In the genomic region with DNA sequence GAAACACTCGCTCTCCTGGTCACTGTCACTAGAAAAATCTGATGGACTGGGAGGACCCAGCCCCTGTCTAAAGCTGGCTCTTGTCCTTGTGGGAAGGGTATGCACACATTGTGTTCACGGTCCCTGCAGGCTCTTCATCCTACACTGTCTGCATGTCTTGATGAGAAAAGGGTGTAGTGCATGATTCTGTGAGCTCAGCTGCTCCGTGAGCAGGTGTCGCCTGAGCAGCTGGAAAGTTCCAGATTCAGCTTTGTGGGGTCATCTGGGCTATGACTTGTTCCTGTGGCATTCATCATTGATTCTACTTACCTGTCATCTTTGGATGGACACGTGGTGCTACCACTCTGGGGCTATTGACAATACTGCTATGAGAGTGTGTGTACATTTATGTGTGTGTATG, we compare ENCODE assay signal across 35 mouse cellular contexts.
"Had no signal": no experiment of that assay in that cellular context is flagged by ENCODE, and none has a peak within 500 bp of the region (broad histone marks: within the 10 kb centered on the region; RNA-seq: fewer than 3 reads in every experiment).

No protein-coding gene starts in this region.

- ATAC-seq: hindbrain, embryonic 16.5 days; hindbrain, postnatal 0 days; inflammation-experienced regulatory T-cells, adult 6 months; intestine, embryonic 15.5 days; intestine, embryonic 16.5 days; intestine, postnatal 0 days had no signal

- H3K27me3 ChIP-seq: heart, embryonic 12.5 days; heart, embryonic 13.5 days; heart, embryonic 15.5 days; hindbrain, embryonic 12.5 days; hindbrain, embryonic 13.5 days; hindbrain, embryonic 15.5 days; intestine, embryonic 15.5 days; kidney, embryonic 15.5 days had no signal

- DNase-seq: heart, postnatal 10 days; heart, postnatal 14 days; heart, postnatal 36 days; heart, postnatal 4 days; kidney, adult 11 months; kidney, adult 18-20 months; kidney, adult 2 months; kidney, adult 8-10 months; kidney, adult 9 months; kidney, postnatal 10 days; kidney, postnatal 14 days; kidney, postnatal 25 days; kidney, postnatal 36 days; kidney, postnatal 4 days; layer of hippocampus, adult 9-11 months; layer of hippocampus, postnatal 36 days had no signal

- H3K9me3 ChIP-seq: heart, embryonic 10.5 days; heart, embryonic 12.5 days; heart, embryonic 13.5 days; heart, embryonic 15.5 days; hindbrain, embryonic 10.5 days; hindbrain, embryonic 12.5 days; hindbrain, embryonic 13.5 days; hindbrain, embryonic 15.5 days; intestine, embryonic 15.5 days; kidney, embryonic 15.5 days had no signal

- H3K36me3 ChIP-seq: hindbrain, embryonic 12.5 days; hindbrain, embryonic 13.5 days; hindbrain, embryonic 15.5 days had no signal

- H3K4me2 ChIP-seq: heart, embryonic 11.5 days; heart, embryonic 12.5 days; heart, embryonic 13.5 days; heart, embryonic 15.5 days; hindbrain, embryonic 12.5 days; hindbrain, embryonic 13.5 days; hindbrain, embryonic 14.5 days; hindbrain, embryonic 15.5 days; intestine, embryonic 15.5 days; kidney, embryonic 15.5 days had no signal

- H3K27ac ChIP-seq: heart, embryonic 10.5 days; heart, embryonic 13.5 days; heart, embryonic 15.5 days; hindbrain, embryonic 10.5 days; hindbrain, embryonic 12.5 days; hindbrain, embryonic 13.5 days; hindbrain, embryonic 14.5 days; hindbrain, embryonic 15.5 days; hindbrain, postnatal 0 days; intestine, embryonic 15.5 days; kidney, embryonic 15.5 days; kidney, postnatal 0 days; layer of hippocampus, adult 2 months had no signal

- H3K4me1 ChIP-seq: heart, embryonic 12.5 days; heart, embryonic 13.5 days; heart, embryonic 15.5 days; hindbrain, embryonic 10.5 days; hindbrain, embryonic 12.5 days; hindbrain, embryonic 13.5 days; hindbrain, embryonic 15.5 days had no signal

- H3K9ac ChIP-seq: heart, embryonic 12.5 days; heart, embryonic 13.5 days; heart, embryonic 15.5 days; hindbrain, embryonic 12.5 days; hindbrain, embryonic 13.5 days; hindbrain, embryonic 14.5 days; hindbrain, embryonic 15.5 days; intestine, embryonic 15.5 days; kidney, embryonic 15.5 days had no signal

- H3K4me3 ChIP-seq: heart, embryonic 10.5 days; heart, embryonic 12.5 days; heart, embryonic 13.5 days; heart, embryonic 15.5 days; hindbrain, embryonic 10.5 days; hindbrain, embryonic 12.5 days; hindbrain, embryonic 13.5 days; hindbrain, embryonic 15.5 days; intestine, embryonic 15.5 days; kidney, embryonic 15.5 days; layer of hippocampus, adult 2 months had no signal
